Mouse (Mus musculus) hindbrain, embryonic 13.5 days (tissue): ENCODE results near the gene Sh3gl1. TPM values are rescaled to one million over a fixed set of nuclear protein-coding genes. Genes with fewer than 3 reads are reported as not detected.

Source experiments
- ATAC-seq: fragments of 200-750 bp; cut with Nextera tagmentation; 2 replicates; pipeline ENCODE4 v1.8.0; 2017; ENCODE audit warnings: moderate TSS enrichment; ENCODE audit not compliant: low FRiP score
- H3K27ac ChIP-seq: fragments of 300-500 bp; sonication (generic); 2 replicates; pipeline ENCODE4 v1.5.1; 2015; ENCODE audit warnings: inconsistent platforms, mild to moderate bottlenecking, moderate library complexity
- H3K27me3 ChIP-seq: fragments of 300-500 bp; sonication (generic); 2 replicates; pipeline ENCODE4 v1.6.1; 2015; ENCODE audit warnings: mild to moderate bottlenecking, inconsistent platforms
- H3K36me3 ChIP-seq: fragments of 300-500 bp; sonication (generic); 2 replicates; pipeline ENCODE4 v1.6.1; 2015; ENCODE audit warnings: mild to moderate bottlenecking, inconsistent platforms
- H3K4me1 ChIP-seq: fragments of 300-500 bp; sonication (generic); replicated peaks from 2 replicates; pipeline ENCODE4 v1.6.1; 2015; ENCODE audit warnings: inconsistent platforms
- H3K4me2 ChIP-seq: fragments of 300-500 bp; sonication (generic); 2 replicates; pipeline ENCODE4 v1.6.1; 2015; ENCODE audit warnings: inconsistent platforms, mild to moderate bottlenecking, moderate library complexity
- H3K4me3 ChIP-seq: fragments of 300-500 bp; sonication (generic); 2 replicates; pipeline ENCODE4 v1.5.1; 2015; ENCODE audit warnings: mild to moderate bottlenecking, inconsistent platforms
- H3K9ac ChIP-seq: fragments of 300-500 bp; sonication (generic); 2 replicates; pipeline ENCODE4 v1.6.1; 2015; ENCODE audit warnings: mild to moderate bottlenecking, inconsistent platforms
- H3K9me3 ChIP-seq: fragments of 300-500 bp; sonication (generic); 2 replicates; pipeline ENCODE4 v1.6.1; 2016; ENCODE audit warnings: inconsistent platforms
- whole genome bisulfite sequencing: fragments of 180-500 bp; shearing (Covaris S2); methylation state at CpG from one replicate; pipeline ENCODE4 v1.1.7; 2015; 5-methylcytosine and 5-hydroxymethylcytosine counted together
- polyA plus RNA-seq: library from polyadenylated mRNA; unstranded; fragments of >200 nt; fragmentation: Nextera tagmentation; extraction: Ambion mirVana; gene quantifications from 2 replicates; pipeline ENCODE4 v1.2.1, GENCODE M21; 2015

Sh3gl1 gene
- polyA plus RNA-seq, 1 experiment from 2014 or later: 118 TPM

GRCm38 (mm10) chr17:55999794-56000499 is 36.5 kb downstream of the Sh3gl1 start:
- Histone ChIP-seq H3K4me2 (peak overlapping the region; percentile 13; the same call in 1 of the 2 replicates), H3K27me3 (peaks cover 42% of the 10 kb centered on the region), H3K4me1 (peaks cover 4% of the 10 kb centered on the region; the same call in 1 of the 2 replicates), H3K9me3 (no peaks in the 10 kb centered on the region), H3K36me3 (peaks cover 31% of the 10 kb centered on the region), H3K9ac (no peak overlapping the region), H3K4me3 (no peak overlapping the region; the same call in 1 of the 2 replicates), H3K27ac (no peak overlapping the region)
- WGBS: 6% methylated on average over 30 of the region's 30 CpGs
- no peak for ATAC-seq

GRCm38 (mm10) chr17:55996007-55996406 is 40.4 kb downstream of the Sh3gl1 start:
- Histone ChIP-seq H3K4me1 (peaks cover 7% of the 10 kb centered on the region; the same call in 1 of the 2 replicates), H3K9ac (no peak overlapping the region), H3K27me3 (peaks cover 24% of the 10 kb centered on the region), H3K36me3 (peaks cover 70% of the 10 kb centered on the region), H3K9me3 (no peaks in the 10 kb centered on the region), H3K4me2 (no peak overlapping the region), H3K4me3 (no peak overlapping the region), H3K27ac (no peak overlapping the region)
- no peak for ATAC-seq
- 83% methylated on average over 15 of the region's 15 CpGs for WGBS

- Histone ChIP-seq H3K9me3 (no peaks in the 10 kb centered on the region), H3K9ac (no peak overlapping the region), H3K27ac (no peak overlapping the region), H3K27me3 (no peaks in the 10 kb centered on the region), H3K36me3 (peaks cover 66% of the 10 kb centered on the region), H3K4me1 (peaks cover 22% of the 10 kb centered on the region), H3K4me2 (no peak overlapping the region), H3K4me3 (no peak overlapping the region)
- 84% methylated on average over 8 of the region's 8 CpGs for WGBS
- no peak for ATAC-seq
These were observed 46.0 kb downstream of the Sh3gl1 start for GRCm38 (mm10) chr17:55990278-55990898.

DNA sequence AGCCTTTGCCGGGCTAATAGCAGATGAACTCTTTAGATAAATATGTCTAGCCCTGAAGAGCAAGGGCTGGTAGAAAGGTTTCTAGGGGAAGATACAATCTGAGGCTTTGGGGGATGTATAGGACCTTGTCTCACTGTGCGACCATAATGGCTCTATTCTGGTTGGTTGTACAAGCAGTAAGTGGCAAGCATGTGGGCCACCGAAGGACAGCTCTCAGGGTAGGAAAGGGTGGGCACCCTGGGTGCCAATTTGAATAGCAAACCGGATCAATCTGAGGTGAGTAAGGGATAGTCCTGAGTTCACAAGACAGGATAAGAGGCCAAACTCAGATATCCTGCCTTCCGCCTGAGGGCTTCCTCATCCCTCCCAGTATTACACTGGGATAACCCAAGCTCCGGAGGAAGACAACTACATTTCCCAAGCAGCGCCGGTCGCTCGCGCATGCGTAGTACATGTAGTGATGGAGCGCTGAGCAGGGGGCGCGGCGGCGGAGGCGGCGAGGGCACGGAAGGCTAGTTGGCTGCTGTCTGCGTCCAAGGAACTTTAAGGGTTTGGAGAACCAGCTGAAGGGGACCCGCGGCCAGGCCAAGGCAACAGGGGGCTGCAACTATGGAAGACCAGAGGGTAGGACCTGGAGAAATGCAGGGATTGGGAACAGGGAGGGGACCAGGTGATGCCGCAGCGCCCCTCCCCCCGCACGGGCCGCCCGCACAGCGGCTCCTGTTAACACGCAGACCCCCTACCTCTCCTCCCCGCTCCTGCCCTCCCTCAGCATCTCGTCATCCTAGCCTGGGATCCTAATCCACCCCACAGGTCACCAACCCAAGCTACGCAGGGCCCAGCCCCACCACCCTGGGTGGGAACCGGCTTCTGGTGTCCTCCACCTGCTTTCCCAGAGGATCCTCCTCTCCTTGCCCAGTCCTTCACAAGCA is 50.1 kb downstream of the Sh3gl1 start, which contains the start of gene Fsd1:
Fsd1 (plus strand) TSS at position 480 of the 932 bp plus-strand sequence.
- Histone ChIP-seq H3K27me3 (no peaks in the 10 kb centered on the region), H3K36me3 (peaks cover 27% of the 10 kb centered on the region), H3K9me3 (no peaks in the 10 kb centered on the region), H3K27ac (peak within 1 kb of the TSS; percentile 85), H3K9ac (peak within 1 kb of the TSS; percentile 94), H3K4me3 (peak within 1 kb of the TSS; percentile 76), H3K4me2 (peak within 1 kb of the TSS; percentile 72), H3K4me1 (peaks cover 19% of the 10 kb centered on the region)
- ATAC-seq: peak; percentile 83
- 8% methylated on average over 35 of the region's 35 CpGs for WGBS

- Histone ChIP-seq H3K4me3 (no peak overlapping the region), H3K36me3 (peaks cover 34% of the 10 kb centered on the region), H3K9me3 (no peaks in the 10 kb centered on the region), H3K27me3 (no peaks in the 10 kb centered on the region), H3K4me1 (peaks cover 25% of the 10 kb centered on the region), H3K4me2 (no peak overlapping the region), H3K9ac (peak overlapping the region; percentile 53; the same call in 1 of the 2 replicates), H3K27ac (peak overlapping the region; percentile 80)
- WGBS: 42% methylated on average over 3 of the region's 3 CpGs
- ATAC-seq: no peak
These were observed 59.1 kb downstream of the Sh3gl1 start for GRCm38 (mm10) chr17:55977301-55977700.

DNA sequence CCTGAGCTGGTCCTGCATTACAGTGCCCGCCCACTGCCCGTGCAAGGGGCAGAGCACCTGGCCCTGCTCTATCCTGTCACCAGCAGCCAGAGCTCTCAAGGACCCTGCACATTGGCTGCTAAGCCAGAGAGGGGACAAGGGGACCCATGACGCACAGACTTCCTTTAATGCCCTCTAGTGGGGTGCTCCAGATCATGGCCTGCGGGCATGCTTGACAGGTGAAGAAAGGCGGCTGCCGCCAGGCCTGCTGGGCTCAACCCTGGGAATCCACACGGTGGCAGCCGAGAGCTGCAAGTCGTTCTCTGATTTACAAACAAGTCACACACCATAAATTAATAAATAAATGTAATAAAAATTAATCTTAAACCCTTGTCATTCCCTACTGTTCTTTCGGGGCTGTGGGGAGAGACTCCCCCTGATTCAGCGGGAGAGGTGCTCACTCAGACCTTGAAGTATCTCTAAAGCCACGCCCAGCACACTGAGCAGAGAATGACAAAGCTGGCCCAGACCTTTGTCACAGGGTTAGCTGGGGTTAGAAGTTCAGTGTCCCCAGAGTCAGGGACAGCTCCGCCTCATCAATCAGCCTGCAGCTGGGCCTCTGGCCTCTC is 60.1 kb downstream of the Sh3gl1 start:
- ATAC-seq: peak; percentile 77
- Histone ChIP-seq H3K9ac (peak overlapping the region; percentile 51; the same call in 1 of the 2 replicates), H3K36me3 (peaks cover 34% of the 10 kb centered on the region), H3K4me3 (no peak overlapping the region), H3K4me1 (peaks cover 35% of the 10 kb centered on the region), H3K27ac (peak overlapping the region; percentile 80), H3K27me3 (no peaks in the 10 kb centered on the region), H3K4me2 (0 out of 2 replicates have a peak overlapping the region, but pooled peaks have one; percentile 0), H3K9me3 (no peaks in the 10 kb centered on the region)
- WGBS: 12% methylated on average over 13 of the region's 13 CpGs

DNA sequence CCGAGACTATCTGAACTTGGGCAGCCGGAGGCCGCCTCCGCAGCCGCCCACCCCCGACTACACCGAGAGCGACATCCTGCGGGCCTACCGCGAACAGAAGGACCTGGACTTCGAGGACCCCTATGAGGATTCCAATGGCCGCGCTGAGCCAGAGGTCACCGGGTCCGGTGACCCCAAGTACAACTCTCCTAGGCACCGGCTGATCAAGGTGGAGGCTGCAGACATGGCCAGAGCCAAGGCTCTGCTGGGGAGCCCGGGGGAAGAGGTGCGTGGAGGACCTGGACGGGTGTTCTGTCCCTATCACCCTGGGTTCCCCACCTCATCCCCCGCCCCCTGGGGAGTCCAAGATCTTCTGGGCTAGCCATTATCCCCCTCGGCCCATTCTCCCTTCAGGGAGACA is 65.0 kb downstream of the Sh3gl1 start:
- Histone ChIP-seq H3K9ac (peak overlapping the region; percentile 91), H3K4me3 (peak overlapping the region; percentile 70), H3K4me2 (peak overlapping the region; percentile 87), H3K27ac (peak overlapping the region; percentile 96; the same call in 1 of the 2 replicates), H3K4me1 (peaks cover 67% of the 10 kb centered on the region), H3K36me3 (peaks cover 51% of the 10 kb centered on the region), H3K27me3 (no peaks in the 10 kb centered on the region), H3K9me3 (no peaks in the 10 kb centered on the region)
- 25% methylated on average over 21 of the region's 22 CpGs for WGBS
- ATAC-seq: no peak

DNA sequence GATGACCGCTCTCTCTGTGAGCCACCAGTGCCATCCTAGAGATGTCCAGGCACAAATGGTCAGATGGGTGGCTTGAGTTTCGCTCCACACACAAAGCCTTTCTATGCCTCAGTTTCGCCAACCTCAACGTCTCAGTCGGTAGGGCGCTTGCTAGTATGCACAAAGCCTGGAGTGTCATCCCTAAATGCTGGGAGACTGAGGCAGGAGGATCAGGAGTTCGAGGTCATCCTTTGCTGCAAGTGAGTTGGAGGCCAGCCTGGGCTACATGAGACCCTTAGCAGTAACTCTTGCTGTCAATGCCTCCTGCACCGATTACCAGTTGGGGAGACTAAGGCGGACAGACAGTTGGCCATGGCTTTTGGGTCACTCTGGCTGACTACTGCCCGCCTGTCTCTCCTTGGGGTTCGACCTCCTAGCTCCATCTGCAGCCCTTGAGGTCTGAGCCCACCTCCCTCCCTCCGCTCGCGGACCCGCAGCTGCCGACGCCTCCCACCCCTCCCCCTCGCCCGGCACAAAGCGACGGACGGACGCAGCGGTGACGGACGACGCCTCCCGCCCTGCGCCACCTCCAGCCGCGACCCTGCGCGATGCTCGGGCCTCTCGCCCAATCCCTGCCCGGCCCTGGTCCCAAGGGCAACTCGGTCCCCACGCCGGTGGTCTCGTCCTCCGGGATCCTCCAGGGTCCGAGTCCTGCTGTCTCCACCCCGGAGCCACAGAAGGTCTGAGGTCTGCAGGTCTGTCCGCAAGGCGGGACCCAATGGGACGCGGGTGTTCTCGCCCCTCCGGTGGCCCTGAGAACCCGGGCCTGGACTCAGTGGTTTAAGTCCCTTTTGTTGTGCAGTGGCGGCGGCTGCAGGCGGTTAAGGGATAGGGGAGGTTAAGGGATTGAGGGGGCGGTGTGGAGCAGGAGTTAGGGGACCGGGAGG is 66.2 kb downstream of the Sh3gl1 start, which contains the start of gene Shd:
Shd (plus strand) TSS at position 502 of the 926 bp plus-strand sequence.
- peaks cover 54% of the 10 kb centered on the region for H3K36me3 ChIP-seq
- peak within 1 kb of the TSS; percentile 87 for H3K4me2 ChIP-seq
- ATAC-seq: peak; percentile 47
- H3K9me3 ChIP-seq: no peaks in the 10 kb centered on the region
- H3K27me3 ChIP-seq: no peaks in the 10 kb centered on the region
- WGBS: 8% methylated on average over 53 of the region's 55 CpGs
- peak within 1 kb of the TSS; percentile 70 for H3K4me3 ChIP-seq
- peaks cover 63% of the 10 kb centered on the region for H3K4me1 ChIP-seq
- H3K27ac ChIP-seq: peak within 1 kb of the TSS; percentile 96
- H3K9ac ChIP-seq: peak within 1 kb of the TSS; percentile 91

- peaks cover 54% of the 10 kb centered on the region for H3K36me3 ChIP-seq
These were observed 66.9 kb downstream of the Sh3gl1 start for GRCm38 (mm10) chr17:55969560-55969959.

DNA sequence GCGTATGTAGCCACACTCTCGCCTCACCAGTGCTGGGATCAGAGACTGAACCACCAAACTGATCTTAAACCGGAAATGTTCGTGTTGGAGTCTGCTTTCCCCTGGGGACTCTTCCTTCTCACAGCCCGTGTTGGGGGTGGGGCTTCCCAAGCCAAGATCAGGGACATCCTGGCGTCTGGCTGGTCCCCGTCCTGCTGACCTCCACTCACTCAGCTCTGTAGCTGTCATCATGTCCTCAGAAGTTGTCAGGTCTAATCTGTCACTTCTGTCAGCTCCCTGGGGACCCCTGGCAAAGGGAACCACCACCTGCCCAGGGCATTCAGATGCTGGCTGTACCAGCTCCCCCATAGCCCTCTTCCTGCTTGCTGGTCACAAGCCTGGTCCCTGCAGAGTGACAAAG is 68.2 kb downstream of the Sh3gl1 start:
- no peak for ATAC-seq
- Histone ChIP-seq H3K4me2 (no peak overlapping the region), H3K9ac (peak overlapping the region; percentile 55), H3K27ac (peak overlapping the region; percentile 96), H3K9me3 (no peaks in the 10 kb centered on the region), H3K27me3 (no peaks in the 10 kb centered on the region), H3K4me1 (peaks cover 59% of the 10 kb centered on the region), H3K36me3 (peaks cover 51% of the 10 kb centered on the region), H3K4me3 (no peak overlapping the region)
- 31% methylated on average over 7 of the region's 7 CpGs for WGBS

More at GRCm38 (mm10) chr17:55969560-55969959, 66.9 kb downstream of the Sh3gl1 start:
- WGBS: 9% methylated on average over 14 of the region's 14 CpGs
- H3K4me2 ChIP-seq: peak overlapping the region; percentile 87
- no peaks in the 10 kb centered on the region for H3K27me3 ChIP-seq
- peak; percentile 57 for ATAC-seq
- H3K4me3 ChIP-seq: peak overlapping the region; percentile 70
- peaks cover 63% of the 10 kb centered on the region for H3K4me1 ChIP-seq
- peak overlapping the region; percentile 96 for H3K27ac ChIP-seq
- H3K9ac ChIP-seq: peak overlapping the region; percentile 91
- H3K9me3 ChIP-seq: no peaks in the 10 kb centered on the region
